Mouse (Mus musculus): ENCODE measurements around the gene Zfp846. TPM values are rescaled to one million over a fixed set of nuclear protein-coding genes. Genes with fewer than 3 reads are reported as not detected.
A peak's percentile ranks its signal among the peaks of the same experiment; 100 is the strongest.

The Zfp846 gene
- polyA plus RNA-seq, 1 experiment from 2014 or later = 9.8 TPM

DNA sequence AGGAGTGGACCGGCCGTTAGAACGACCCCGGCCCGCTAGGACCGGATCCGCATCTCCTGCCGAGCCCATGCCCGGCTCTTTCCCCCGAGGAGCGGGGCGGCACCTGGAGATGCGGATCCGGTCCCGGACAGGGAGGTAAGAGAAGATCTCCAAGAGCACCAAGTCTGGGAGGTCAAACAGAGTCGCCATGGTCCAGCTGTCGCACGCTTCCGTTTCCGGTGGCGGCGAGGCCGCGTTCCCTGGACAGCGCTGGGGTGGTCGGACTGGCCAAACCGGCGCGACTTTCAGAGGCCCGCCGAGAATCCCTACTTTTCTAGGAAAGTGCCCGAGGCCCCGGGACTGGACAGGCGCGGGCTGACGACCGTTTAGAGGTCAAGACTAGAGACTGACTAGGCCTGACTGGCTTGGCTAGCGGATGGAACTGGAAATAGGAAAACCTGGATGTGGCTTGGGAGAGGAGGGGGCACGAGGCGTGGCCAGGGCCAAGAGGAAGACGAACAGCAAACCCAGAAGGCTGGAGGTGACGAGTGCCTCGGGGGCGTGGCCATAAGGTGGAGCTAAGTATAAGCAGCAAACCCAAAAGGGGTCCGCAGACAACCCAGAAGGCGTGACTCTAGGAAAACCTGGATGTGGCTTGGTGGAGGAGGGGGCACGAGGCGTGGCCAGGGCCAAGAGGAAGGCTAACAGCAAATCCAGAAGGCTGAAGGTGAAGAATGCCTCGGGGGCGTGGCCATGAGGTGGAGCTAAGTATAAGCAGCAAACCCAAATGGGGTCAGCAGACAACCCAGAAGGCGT lies 61.2 kb downstream of the Zfp846 start, which contains the start of gene Ubl5:
TSS of gene Ubl5 (plus strand) at position 778 of the 795 bp plus-strand sequence.
- Histone ChIP-seq H3K27ac (ENCODE audit: low read depth, low read length) (peak within 1 kb of the TSS; percentile 94), H3K9ac (ENCODE audit: low read depth, low read length) (peak within 1 kb of the TSS; percentile 91), H3K36me3 (ENCODE audit: control insufficient read depth, insufficient read depth, low read length) (peaks cover 6% of the 10 kb centered on the region; the same call in 1 of the 2 replicates), H3K9me3 (replicated peaks; ENCODE audit: control insufficient read depth, low read length) (no peaks in the 10 kb centered on the region), H3K4me1 (ENCODE audit: control insufficient read depth, insufficient read depth, low read length) (peaks cover 18% of the 10 kb centered on the region), H3K4me2 (peak within 1 kb of the TSS; percentile 98), H3K4me3 (ENCODE audit: low read depth, low read length) (peak within 1 kb of the TSS; percentile 97), H3K27me3 (ENCODE audit: control insufficient read depth, insufficient read depth, low read length) (no peaks in the 10 kb centered on the region)
- peak; percentile 90 for ATAC-seq (replicated peaks; ENCODE audit: insufficient number of reproducible peaks, low FRiP score, low TSS enrichment)
- under 1% methylated on average over 51 of the region's 51 CpGs for WGBS (ENCODE audit: insufficient replicate concordance)

DNA sequence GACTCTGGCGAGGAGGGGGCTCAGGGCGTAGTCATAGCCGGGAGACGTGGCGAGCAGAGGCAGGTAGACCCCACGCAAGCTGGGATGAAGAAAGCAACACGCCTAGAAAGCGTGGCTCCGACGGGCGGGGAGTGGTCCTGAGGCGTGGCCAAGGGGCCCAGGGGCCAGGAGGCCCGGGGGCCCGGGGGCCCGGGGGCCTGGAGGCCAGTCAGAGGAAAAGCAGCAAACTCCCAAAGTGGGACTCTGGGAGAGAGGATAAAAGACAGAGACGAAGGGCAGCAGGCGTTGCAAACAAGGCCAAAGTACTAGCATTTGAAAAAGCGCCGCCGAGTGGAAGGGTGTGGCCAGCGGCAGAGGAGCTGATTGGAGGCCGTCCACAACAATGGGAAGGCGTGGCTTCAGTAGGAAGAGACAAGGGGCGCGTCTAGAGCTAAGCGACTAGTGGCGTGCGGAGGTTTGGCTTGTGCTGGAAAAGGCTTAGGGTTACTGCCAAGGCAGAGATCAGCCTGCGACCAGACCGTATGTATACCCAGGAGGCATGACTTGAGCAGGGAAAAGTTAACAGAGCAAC lies 61.9 kb downstream of the Zfp846 start:
- H3K36me3 ChIP-seq (ENCODE audit: control insufficient read depth, insufficient read depth, low read length) = peaks cover 6% of the 10 kb centered on the region; the same call in 1 of the 2 replicates
- WGBS (ENCODE audit: insufficient replicate concordance) = under 1% methylated on average over 30 of the region's 30 CpGs
- no peaks in the 10 kb centered on the region for H3K9me3 ChIP-seq (replicated peaks; ENCODE audit: control insufficient read depth, low read length)
- H3K4me1 ChIP-seq (ENCODE audit: control insufficient read depth, insufficient read depth, low read length) = peaks cover 18% of the 10 kb centered on the region
- peak; percentile 83 for ATAC-seq (replicated peaks; ENCODE audit: insufficient number of reproducible peaks, low FRiP score, low TSS enrichment)
- H3K4me3 ChIP-seq (ENCODE audit: low read depth, low read length) = peak overlapping the region; percentile 97
- peak overlapping the region; percentile 94 for H3K27ac ChIP-seq (ENCODE audit: low read depth, low read length)
- H3K27me3 ChIP-seq (ENCODE audit: control insufficient read depth, insufficient read depth, low read length) = no peaks in the 10 kb centered on the region
- peak overlapping the region; percentile 98 for H3K4me2 ChIP-seq
- peak overlapping the region; percentile 91 for H3K9ac ChIP-seq (ENCODE audit: low read depth, low read length)

DNA sequence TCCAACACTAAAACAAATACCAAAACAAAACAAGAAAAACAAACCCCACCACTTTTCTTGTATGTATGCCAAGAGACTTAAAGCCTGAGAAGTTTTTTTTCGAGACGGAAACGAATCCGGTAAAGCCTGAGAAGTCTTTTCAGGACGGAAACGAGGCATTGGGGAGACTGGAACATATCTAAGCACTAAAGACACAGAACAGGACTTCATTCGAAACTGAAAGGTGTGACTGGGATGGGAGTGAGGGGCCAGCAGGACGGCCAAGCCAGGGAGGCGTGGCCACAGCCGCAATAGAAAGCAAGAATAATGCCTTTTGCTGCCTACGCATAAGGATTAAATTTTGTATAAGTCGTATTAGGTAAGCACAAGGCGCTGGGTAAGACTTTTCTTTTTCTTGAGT lies 62.7 kb downstream of the Zfp846 start:
- Histone ChIP-seq H3K27me3 (ENCODE audit: control insufficient read depth, insufficient read depth, low read length) (no peaks in the 10 kb centered on the region), H3K27ac (ENCODE audit: low read depth, low read length) (peak overlapping the region; percentile 94; the same call in 1 of the 2 replicates), H3K36me3 (ENCODE audit: control insufficient read depth, insufficient read depth, low read length) (peaks cover 2% of the 10 kb centered on the region; the same call in 1 of the 2 replicates), H3K4me1 (ENCODE audit: control insufficient read depth, insufficient read depth, low read length) (peaks cover 14% of the 10 kb centered on the region), H3K9ac (ENCODE audit: low read depth, low read length) (peak overlapping the region; percentile 91), H3K9me3 (replicated peaks; ENCODE audit: control insufficient read depth, low read length) (no peaks in the 10 kb centered on the region), H3K4me3 (ENCODE audit: low read depth, low read length) (peak overlapping the region; percentile 97), H3K4me2 (peak overlapping the region; percentile 98)
- no peak for ATAC-seq (replicated peaks; ENCODE audit: insufficient number of reproducible peaks, low FRiP score, low TSS enrichment)
- 8% methylated on average over 13 of the region's 13 CpGs for WGBS (ENCODE audit: insufficient replicate concordance)

DNA sequence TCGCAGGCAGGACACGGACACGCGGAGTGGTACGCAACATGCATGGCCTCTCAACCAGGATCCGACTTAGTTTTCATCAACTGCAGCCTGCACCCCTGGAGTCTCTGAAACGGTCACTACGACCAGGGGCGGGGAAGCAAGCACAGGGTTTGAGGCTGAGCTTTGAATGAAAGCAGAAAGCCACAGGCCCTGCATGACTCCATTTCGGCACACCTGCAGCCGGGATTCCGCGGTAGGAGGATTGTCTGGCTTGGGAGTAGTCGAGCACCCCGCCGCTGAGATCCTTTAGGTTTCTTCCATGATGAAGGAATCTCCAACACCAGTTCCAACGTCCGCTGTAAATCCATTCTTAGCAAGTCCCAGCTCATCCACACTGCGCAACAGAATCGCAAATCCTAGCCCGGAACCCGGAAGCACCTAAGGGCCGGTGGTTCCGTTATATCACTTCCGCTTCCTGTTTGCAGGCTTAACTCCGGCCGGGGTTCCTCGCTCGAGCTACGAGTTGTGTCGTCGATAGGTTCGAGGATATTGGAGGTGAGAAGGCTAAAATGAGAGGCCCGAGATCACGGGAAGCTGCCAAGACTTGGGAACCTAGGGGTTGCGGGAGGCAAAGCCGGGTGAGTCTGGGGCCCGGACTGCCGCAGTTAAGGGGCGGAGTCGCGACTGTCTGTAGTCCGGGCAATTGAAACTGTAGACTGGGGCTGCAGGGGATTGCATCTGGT lies 63.4 kb downstream of the Zfp846 start, which contains the start of gene Fbxl12:
TSS of gene Fbxl12 (minus strand) at position 408 of the 722 bp plus-strand sequence.
- Histone ChIP-seq H3K36me3 (ENCODE audit: control insufficient read depth, insufficient read depth, low read length) (no peaks in the 10 kb centered on the region), H3K4me3 (ENCODE audit: low read depth, low read length) (peak within 1 kb of the TSS; percentile 97), H3K27me3 (ENCODE audit: control insufficient read depth, insufficient read depth, low read length) (no peaks in the 10 kb centered on the region), H3K9ac (ENCODE audit: low read depth, low read length) (peak within 1 kb of the TSS; percentile 91), H3K4me1 (ENCODE audit: control insufficient read depth, insufficient read depth, low read length) (peaks cover 14% of the 10 kb centered on the region), H3K27ac (ENCODE audit: low read depth, low read length) (peak within 1 kb of the TSS; percentile 94; the same call in 1 of the 2 replicates), H3K4me2 (peak within 1 kb of the TSS; percentile 98), H3K9me3 (replicated peaks; ENCODE audit: control insufficient read depth, low read length) (no peaks in the 10 kb centered on the region)
- ATAC-seq (replicated peaks; ENCODE audit: insufficient number of reproducible peaks, low FRiP score, low TSS enrichment) = no peak
- under 1% methylated on average over 43 of the region's 43 CpGs for WGBS (ENCODE audit: insufficient replicate concordance)

DNA sequence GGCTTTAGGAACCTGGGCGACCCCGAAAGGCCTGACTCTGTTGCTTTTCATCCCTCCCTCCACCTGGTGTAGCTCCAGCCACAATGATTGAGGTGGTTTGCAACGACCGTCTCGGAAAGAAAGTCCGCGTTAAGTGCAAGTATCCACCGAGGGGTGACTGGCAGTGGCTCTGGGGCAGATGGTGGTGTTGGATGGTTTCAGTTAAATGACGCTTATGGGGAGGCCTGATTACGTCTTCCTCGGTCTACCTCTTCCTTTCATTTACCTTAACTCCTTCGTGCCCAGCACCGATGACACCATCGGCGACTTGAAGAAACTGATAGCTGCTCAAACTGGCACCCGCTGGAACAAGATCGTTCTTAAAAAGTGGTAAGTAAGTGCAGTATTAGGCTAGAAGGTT lies 64.0 kb downstream of the Zfp846 start:
- no peak for ATAC-seq (replicated peaks; ENCODE audit: insufficient number of reproducible peaks, low FRiP score, low TSS enrichment)
- H3K4me3 ChIP-seq (ENCODE audit: low read depth, low read length) = peak overlapping the region; percentile 97
- WGBS (ENCODE audit: insufficient replicate concordance) = 5% methylated on average over 17 of the region's 17 CpGs
- H3K27me3 ChIP-seq (ENCODE audit: control insufficient read depth, insufficient read depth, low read length) = no peaks in the 10 kb centered on the region
- H3K9ac ChIP-seq (ENCODE audit: low read depth, low read length) = peak overlapping the region; percentile 91
- H3K36me3 ChIP-seq (ENCODE audit: control insufficient read depth, insufficient read depth, low read length) = no peaks in the 10 kb centered on the region
- H3K9me3 ChIP-seq (replicated peaks; ENCODE audit: control insufficient read depth, low read length) = no peaks in the 10 kb centered on the region
- H3K4me2 ChIP-seq = peak overlapping the region; percentile 98
- peaks cover 14% of the 10 kb centered on the region for H3K4me1 ChIP-seq (ENCODE audit: control insufficient read depth, insufficient read depth, low read length)
- H3K27ac ChIP-seq (ENCODE audit: low read depth, low read length) = peak overlapping the region; percentile 46; the same call in 1 of the 2 replicates

DNA sequence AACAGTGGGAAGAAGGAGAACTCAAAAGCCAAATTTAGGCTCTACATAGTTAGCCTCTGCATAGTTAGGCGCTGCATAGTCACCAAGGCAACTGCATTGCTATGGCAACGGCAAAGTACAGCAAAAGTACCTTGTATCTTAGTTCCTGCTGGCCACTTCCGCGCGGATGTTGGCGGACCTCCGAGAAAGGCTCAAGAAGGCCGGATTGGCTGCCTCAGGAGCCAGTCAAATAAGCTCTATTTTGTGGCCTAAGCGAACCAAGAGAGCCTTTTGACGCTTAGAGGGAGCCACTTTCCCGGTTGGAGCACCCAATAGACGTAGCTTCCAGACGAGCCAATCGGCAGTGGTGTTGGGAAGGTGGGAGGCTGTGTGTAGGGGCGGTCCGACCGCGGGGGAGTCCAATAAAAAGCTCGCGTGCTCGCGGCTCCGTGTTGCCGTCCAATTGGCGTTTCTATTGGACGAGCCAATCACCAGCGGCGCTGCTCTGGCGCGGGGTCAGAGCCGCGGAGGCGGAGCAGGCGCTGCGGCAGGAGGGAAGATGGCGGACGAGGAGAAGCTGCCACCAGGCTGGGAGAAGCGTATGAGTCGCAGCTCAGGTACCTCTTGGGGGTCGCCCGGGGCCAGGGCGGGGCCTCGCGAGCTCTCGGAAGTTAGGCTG lies 70.6 kb downstream of the Zfp846 start, which contains the start of gene Pin1:
TSS of gene Pin1 (plus strand) at position 494 of the 658 bp plus-strand sequence.
- Histone ChIP-seq H3K4me1 (ENCODE audit: control insufficient read depth, insufficient read depth, low read length) (0 out of 2 replicates have a peak, but pooled peaks cover 12% of the 10 kb centered on the region), H3K4me2 (peak within 1 kb of the TSS; percentile 76), H3K4me3 (ENCODE audit: low read depth, low read length) (peak within 1 kb of the TSS; percentile 90), H3K27ac (ENCODE audit: low read depth, low read length) (no peak within 1 kb of the TSS; the same call in 1 of the 2 replicates), H3K36me3 (ENCODE audit: control insufficient read depth, insufficient read depth, low read length) (peaks cover 10% of the 10 kb centered on the region; the same call in 1 of the 2 replicates), H3K9ac (ENCODE audit: low read depth, low read length) (peak within 1 kb of the TSS; percentile 92), H3K27me3 (ENCODE audit: control insufficient read depth, insufficient read depth, low read length) (no peaks in the 10 kb centered on the region), H3K9me3 (replicated peaks; ENCODE audit: control insufficient read depth, low read length) (no peaks in the 10 kb centered on the region)
- WGBS (ENCODE audit: insufficient replicate concordance) = under 1% methylated on average over 45 of the region's 45 CpGs
- peak; percentile 99 for ATAC-seq (replicated peaks; ENCODE audit: insufficient number of reproducible peaks, low FRiP score, low TSS enrichment)

DNA sequence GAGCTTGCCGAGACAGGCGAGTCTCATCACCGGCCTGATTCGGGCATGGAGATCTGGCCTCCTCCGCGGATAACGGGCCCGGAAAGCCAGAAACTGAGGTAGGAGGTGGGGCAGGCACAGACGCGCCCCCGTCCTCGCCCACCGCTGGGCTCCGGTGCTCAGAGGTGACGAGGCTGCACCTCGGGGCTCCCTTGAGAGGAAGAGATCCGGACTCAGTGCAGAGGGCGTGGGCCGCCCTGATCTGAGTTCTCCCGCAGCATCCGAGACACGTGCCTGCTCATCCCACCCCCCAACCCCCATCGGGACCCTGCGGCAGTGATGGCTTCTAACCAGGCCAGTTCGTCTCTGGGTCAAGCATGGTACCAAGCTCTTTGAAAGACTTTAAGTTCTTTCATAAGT lies 71.2 kb downstream of the Zfp846 start:
- H3K4me2 ChIP-seq = peak overlapping the region; percentile 76
- H3K4me3 ChIP-seq (ENCODE audit: low read depth, low read length) = peak overlapping the region; percentile 90
- H3K9me3 ChIP-seq (replicated peaks; ENCODE audit: control insufficient read depth, low read length) = no peaks in the 10 kb centered on the region
- peak overlapping the region; percentile 92 for H3K9ac ChIP-seq (ENCODE audit: low read depth, low read length)
- H3K27me3 ChIP-seq (ENCODE audit: control insufficient read depth, insufficient read depth, low read length) = no peaks in the 10 kb centered on the region
- under 1% methylated on average over 25 of the region's 25 CpGs for WGBS (ENCODE audit: insufficient replicate concordance)
- H3K4me1 ChIP-seq (ENCODE audit: control insufficient read depth, insufficient read depth, low read length) = 0 out of 2 replicates have a peak, but pooled peaks cover 12% of the 10 kb centered on the region
- H3K27ac ChIP-seq (ENCODE audit: low read depth, low read length) = no peak overlapping the region; the same call in 1 of the 2 replicates
- peak; percentile 14; the same call in 1 of the 2 replicates for ATAC-seq (replicated peaks; ENCODE audit: insufficient number of reproducible peaks, low FRiP score, low TSS enrichment)
- H3K36me3 ChIP-seq (ENCODE audit: control insufficient read depth, insufficient read depth, low read length) = peaks cover 10% of the 10 kb centered on the region; the same call in 1 of the 2 replicates
